Mouse (Mus musculus) heart, postnatal 14 days (tissue): ENCODE measurements around the gene Gli1. TPM values are rescaled to one million over a fixed set of nuclear protein-coding genes. Genes with fewer than 3 reads are reported as not detected.
"Not testable (repeated sequence)": the region's sequence is repeated elsewhere in the genome, so short reads cannot be mapped to it uniquely, and the experiment has no call there.

Experiments used
- DNase-seq, 2 experiments: peaks; one replicate each; pipeline ENCODE4 v3.0.0; 2021 to 2022
- intact Hi-C: fragments of 180-260 bp; cut with DNase I; formaldehyde crosslinking; loops from one replicate; pipeline ENCODE4 v1.15.1; 2025
- total RNA-seq, 2 experiments: library from RNA; stranded (reverse); gene quantifications; 2 replicates each; pipeline ENCODE4 v1.2.3; 2021

Gli1 gene
- total RNA-seq, 2 experiments from 2014 or later = 1.4 to 2.4 TPM

DNA sequence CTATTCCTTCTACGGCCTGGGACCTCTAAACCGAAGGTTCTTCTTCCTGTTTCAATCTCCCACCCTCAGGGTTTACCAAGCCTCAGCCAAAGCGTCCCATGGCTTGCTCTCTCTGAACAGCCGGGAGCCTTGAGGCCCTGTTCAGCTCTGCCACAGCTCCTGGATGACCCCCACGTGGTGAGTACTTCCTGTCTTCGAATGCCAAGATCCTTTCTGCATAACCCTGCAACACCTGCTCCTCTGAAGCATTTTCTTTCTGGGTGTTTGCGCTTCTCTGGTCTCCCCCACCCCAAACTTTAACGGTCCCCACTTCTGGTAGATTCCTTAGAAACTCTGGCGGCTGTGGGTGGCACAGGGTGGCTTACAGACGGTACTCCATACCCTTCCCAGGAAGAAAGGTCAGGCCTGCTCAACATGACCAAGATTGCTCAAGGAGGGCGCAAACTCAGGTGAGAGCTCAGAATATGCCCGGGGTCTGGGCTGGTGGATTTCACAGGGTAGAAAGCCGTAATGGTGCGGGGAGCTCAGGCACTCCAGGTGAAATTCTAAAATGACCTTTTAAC lies 16.2 kb downstream of the Gli1 start:
- no peak for DNase-seq
- intact Hi-C loops = no loop called here

- intact Hi-C loops = no loop called here
- peak in 1 of 2 experiments; percentile 48 for DNase-seq
Measured at GRCm38 (mm10) chr10:127324495-127324894, 17.3 kb downstream of the Gli1 start.

DNA sequence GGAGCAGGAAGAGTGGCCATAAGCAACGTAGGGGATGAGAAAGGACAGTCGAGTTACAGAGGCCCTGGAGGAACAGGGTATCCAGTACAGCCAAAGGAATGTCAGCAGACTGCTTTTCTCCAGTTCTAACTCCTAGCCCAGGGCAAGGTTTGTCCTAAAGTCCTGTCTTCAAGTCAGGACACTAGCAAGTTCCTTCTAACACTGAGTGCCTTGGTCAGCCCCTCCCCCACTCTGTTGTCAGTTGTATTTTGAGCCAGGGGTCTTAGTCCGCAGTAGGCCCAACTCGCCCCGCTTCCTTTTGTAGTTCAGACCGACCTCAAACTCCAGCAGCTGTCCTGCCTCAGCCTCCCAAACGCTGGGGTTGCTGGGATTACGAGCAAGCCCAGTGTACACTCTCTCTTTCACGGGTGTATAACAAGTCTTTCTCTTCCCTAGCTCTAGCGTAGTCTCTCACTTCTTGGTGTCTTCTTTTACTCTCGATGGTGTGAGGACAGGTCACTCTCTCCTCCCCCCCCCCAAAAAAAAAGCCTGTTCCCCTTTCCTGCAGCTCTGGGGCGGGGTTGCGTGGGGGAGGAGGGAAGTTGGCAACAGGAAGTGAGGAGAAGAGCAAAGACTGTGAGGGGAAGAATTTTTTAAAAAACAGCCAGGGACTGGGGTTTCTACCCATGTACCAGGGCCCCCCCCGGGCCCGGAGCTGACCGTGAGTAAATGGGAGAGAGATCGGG lies 18.5 kb downstream of the Gli1 start:
- intact Hi-C loops = no loop called here
- no peak for DNase-seq

DNA sequence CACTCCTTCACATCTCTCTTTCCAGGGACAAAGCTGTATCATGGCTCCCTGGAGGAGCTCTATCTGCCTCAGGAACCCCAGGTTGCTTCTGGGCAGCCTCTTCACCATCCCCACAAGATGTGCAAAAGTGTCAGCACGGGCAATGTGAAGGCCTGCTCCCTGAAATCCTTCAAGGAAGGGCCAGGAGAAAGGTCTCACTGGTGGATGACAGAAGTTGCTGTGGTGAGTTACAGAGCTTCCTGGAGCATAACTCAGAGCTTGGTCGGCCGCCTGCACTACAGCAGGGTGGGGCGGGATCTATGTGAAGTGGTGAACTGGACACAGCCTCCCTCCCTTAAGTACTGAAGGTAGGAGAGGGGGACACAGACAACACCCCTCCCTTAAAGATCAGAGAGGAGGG lies 19.1 kb downstream of the Gli1 start:
- no peak for DNase-seq
- intact Hi-C loops = no loop called here

DNA sequence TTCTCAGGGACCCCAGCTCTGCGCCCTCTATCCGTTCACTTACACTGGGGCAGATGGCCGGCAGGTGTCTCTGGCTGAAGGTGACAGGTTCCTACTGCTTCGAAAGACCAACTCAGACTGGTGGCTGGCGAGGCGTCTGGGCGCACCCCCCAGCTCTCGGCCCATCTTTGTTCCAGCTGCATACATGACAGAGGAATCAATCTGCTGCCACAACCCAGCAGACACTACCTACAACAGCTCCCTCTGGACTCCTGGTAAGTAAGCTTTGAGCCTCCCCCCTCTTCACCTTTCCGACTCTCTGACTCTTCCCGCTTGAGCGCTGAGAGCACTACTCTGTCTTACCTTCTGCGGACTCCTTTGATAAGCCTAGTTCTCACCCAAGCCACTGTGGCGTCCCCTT lies 19.6 kb downstream of the Gli1 start:
- no peak for DNase-seq
- intact Hi-C loops = no loop called here

DNA sequence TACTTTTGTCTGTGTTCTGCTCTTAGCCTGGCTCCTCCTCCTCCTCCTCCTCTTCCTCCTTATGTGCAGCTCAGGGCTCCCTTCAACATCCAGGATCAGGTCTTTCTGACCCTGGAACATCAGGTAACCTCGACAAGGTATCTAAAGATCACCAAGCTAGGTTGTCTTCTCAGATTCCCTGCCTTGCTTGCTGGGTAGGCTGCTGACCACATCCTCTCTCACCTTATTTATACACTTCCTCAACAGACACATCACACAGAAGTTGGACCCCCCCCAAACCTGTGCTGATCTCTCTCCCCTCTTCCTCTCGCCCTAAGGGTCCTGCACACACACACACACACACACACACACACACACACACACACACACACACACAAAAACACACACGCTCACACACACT lies 20.2 kb downstream of the Gli1 start, which contains the start of gene Arhgap9:
Gene Arhgap9 (plus strand): TSS at position 344 of the 400 bp plus-strand sequence.
- intact Hi-C loops = no loop called here
- DNase-seq = no peak

- intact Hi-C loops = no loop called here
- no peak for DNase-seq
Measured at GRCm38 (mm10) chr10:127319969-127320368, 21.8 kb downstream of the Gli1 start.

GRCm38 (mm10) chr10:127318009-127318408 lies 23.8 kb downstream of the Gli1 start:
- no peak for DNase-seq
- intact Hi-C loops = no loop called here

- DNase-seq = no peak
- intact Hi-C loops = no loop called here
Measured at GRCm38 (mm10) chr10:127317277-127317676, 24.5 kb downstream of the Gli1 start.

GRCm38 (mm10) chr10:127314950-127315349 lies 26.8 kb downstream of the Gli1 start:
- intact Hi-C loops = loop anchor here (5.0 kb wide), 1 partner anchor 193 kb away; the partner anchor contains the start of gene Os9
- not testable (repeated sequence) for DNase-seq

GRCm38 (mm10) chr10:127313516-127313915 lies 28.3 kb downstream of the Gli1 start:
- DNase-seq = not testable (repeated sequence)
- intact Hi-C loops = loop anchor here (5.0 kb wide), 1 partner anchor 191 kb away; the partner anchor contains the start of gene Os9

DNA sequence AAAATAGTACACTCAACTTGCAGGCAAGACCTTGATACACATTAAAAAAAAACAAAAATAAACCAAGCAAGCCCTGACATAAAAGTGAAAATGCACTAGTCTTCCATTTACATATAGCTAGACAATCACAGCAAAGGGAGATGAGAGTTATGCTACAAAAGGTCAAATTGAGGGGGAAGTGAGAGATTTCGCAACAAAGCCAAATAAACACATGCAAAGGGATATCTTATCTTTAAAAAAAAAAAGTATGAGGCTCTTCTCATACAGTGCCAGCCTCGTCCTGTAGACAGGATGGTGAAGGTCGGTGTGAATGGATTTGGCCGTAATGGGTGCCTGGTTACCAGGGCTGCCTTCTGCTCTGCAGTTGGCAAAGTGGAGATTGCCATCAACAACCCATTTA lies 28.9 kb downstream of the Gli1 start:
- intact Hi-C loops = loop anchor here (5.0 kb wide), 1 partner anchor 191 kb away; the partner anchor contains the start of gene Os9
- DNase-seq = no peak

DNA sequence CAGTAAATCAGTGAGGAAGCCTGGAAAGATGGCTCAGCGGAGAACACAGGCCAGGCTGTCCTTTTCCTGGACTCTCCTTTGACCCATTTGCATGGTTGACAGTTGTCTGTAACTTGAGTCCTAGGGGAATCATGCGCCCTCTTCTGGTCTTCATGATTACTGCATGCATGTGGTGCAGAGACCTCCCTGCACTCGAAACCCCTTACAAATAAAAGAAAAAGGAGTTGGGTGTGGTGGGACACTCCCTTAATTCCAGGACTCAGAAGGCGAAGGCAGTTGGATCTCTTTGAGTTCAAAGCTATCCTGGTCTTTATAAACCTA lies 29.5 kb downstream of the Gli1 start:
- DNase-seq = peak; percentile 81 to 89
- intact Hi-C loops = loop anchor here (5.0 kb wide), 1 partner anchor 190 kb away; the partner anchor contains the start of gene Os9

GRCm38 (mm10) chr10:127311476-127312355 lies 30.1 kb downstream of the Gli1 start, which contains the start of gene Mars:
Gene Mars (minus strand): TSS chr10:127311786.
- peak; percentile 92 to 94 for DNase-seq
- intact Hi-C loops = loop anchor here (1.0 to 5.0 kb wide), 3 partner anchors 20 to 189 kb away; partner anchors contain the start of genes Dctn2 and Os9

DNA sequence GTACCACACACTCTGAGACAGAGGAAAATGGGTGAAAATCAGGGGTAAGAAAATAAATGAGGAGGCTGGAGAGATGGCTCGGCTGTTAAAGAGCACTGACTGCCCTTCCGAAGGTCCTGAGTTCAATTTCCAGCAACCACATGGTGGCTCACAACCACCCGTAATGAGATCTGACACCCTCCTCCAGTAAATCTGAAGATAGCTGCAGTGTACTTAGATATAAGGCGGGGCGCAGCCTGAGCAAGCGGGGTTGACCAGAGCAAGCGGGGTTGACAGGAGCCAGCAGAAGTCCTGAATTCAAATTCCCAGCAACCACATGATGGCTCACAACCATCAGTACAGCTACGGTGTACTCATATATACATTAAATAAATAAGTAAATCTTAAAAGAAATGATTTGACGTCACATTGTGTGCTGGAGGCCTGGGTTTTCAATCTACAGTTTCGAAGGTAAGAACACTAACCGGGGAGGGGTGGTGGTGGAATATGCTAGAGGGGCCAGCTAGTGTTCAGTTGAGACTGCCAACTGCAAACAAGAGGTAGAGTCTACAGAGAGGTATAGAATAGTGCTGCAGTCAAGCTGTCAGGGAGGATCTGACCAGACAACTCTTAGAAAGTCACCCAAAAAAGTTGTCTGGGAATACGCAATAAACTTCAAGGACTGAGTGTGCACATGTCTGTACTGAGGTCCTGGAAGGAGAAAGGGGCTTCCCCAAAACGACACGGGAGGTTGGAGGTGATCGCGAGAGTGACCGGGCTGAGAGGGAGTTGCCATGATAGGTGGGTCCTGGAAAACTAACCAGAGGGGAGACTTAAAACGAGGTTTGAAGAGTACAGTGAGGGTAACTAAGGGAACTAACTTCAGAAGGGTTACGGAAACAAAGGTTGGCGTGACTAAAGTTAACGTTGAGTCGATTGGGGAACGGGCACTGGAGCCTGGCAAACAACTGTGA lies 31.0 kb downstream of the Gli1 start:
- no peak for DNase-seq
- intact Hi-C loops = loop anchor here (1.0 to 5.0 kb wide), 3 partner anchors 19 to 188 kb away; partner anchors contain the start of genes Dctn2 and Os9

DNA sequence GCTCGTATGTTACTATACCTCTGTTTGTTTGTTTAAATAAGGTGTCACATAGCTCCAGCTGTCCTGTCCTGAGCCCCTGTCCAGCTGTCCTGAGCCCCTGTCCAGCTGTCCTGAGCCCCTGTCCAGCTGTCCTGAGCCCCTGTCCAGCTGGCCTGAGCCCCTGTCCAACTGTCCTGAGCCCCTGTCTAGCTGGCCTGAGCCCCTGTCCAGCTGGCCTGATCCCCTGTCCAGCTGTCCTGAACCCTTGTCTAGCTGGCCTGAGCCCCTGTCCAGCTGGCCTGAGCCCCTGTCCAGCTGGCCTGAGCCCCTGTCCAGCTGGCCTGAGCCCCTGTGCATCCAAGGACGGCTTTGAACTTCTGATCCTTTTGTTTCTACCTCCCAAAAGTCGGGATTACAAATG lies 32.6 kb downstream of the Gli1 start:
- intact Hi-C loops, DNase-seq: not testable (repeated sequence)

- intact Hi-C loops = no loop called here
- DNase-seq = no peak
Measured at GRCm38 (mm10) chr10:127303136-127303535, 38.6 kb downstream of the Gli1 start.

- DNase-seq = no peak
- intact Hi-C loops = no loop called here
Measured at GRCm38 (mm10) chr10:127300361-127300760, 41.4 kb downstream of the Gli1 start.

GRCm38 (mm10) chr10:127297015-127297871 lies 44.5 kb downstream of the Gli1 start:
- no peak for DNase-seq
- intact Hi-C loops = no loop called here
